Mouse (Mus musculus): ENCODE data around the gene Wee2. TPM values are rescaled to one million over a fixed set of nuclear protein-coding genes. Genes with fewer than 3 reads are reported as not detected.

The Wee2 gene
- total RNA-seq, 2 experiments from 2014 or later = not detected

GRCm38 (mm10) chr6:40435151-40436046 is 3.5 kb upstream of the Wee2 start:
- peak; percentile 29 for ATAC-seq (ENCODE audit: poor library complexity, severe bottlenecking)

DNA sequence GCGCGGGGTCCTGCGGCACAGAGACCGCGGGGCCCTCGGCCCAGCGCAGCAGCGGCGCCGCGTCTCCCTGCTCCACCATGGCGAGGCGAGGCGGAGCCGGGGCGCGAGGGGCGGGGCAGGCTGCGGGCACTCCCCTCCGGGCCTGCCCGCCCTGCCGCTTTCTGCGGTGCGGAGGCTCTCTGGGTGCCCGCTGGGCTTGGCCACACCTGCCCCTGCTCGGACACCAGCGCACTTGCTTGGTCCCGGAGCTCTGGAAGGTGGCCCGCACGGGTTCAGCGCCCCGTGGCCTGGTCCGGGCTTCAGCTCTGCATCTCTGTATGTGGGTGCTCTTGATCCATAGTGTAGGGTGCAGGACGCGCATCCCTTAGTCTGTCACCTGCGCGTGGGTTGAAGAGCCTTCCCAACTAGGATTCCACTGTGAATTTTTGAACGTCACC is 2.8 kb upstream of the Wee2 start, which contains the start of gene E330009J07Rik:
Gene E330009J07Rik, minus strand, starts transcription at position 89 of the 437 bp plus-strand sequence.
- ATAC-seq (ENCODE audit: poor library complexity, severe bottlenecking) = peak; percentile 85

DNA sequence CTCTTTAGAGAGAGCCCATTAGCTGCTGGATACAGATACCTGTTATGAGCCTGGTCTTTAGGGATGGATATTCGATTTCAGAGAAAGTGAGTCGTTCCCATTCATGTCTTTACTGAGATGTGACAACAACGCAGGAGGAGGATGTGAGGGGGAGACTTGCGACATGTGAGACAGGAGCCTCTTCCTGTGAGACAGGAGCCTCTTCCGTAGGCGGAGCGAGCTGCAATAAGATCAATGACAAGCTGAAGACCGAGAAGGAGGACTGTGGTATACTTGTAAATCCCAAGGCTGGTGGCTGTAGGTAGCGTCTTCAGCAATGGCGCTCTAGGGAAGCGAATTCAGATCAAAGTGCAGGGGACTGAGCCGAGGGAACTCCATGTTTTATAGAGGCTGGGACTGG is 843 bp downstream of the Wee2 start:
- ATAC-seq (ENCODE audit: poor library complexity, severe bottlenecking) = peak; percentile 41

DNA sequence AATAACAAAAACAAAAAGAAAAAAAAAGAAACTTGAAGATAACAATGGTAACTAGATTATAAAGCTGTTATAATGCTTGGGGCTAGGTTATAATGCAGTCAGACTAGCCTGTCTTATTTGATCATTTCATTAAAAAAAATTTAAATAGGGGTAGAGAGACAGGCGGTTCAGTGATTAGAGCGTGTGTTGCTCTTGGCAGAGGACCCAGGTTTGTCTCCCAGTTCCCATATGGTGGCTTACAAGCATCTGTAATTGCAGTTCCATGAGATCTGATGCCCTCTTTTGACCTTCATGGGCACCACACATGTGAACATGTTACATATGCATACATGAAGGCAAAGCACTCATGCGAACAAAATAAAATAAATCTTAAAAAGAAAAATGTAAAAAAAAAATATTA is 2.4 kb downstream of the Wee2 start:
- no peak for ATAC-seq (ENCODE audit: poor library complexity, severe bottlenecking)

DNA sequence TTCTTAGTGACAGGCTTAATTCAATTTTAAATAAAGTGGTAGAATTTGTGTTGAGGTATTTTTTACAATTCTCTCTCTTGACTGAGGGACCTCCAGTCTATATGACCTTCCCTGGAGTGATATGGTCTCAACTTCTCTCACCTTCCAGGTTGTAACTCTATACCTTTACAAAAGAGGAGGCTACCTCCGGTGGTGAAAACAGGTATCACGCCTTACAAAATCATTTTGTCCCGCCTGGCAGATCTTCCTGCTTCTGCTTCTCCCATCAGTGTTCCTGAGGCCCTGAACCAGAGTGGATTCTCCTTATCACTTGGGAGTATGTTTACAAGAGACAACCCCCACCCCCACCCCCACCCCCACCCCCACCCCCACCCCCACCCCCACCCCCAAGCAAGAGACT is 2.9 kb downstream of the Wee2 start:
- ATAC-seq (ENCODE audit: poor library complexity, severe bottlenecking) = no peak

GRCm38 (mm10) chr6:40443281-40443928 is 4.5 kb downstream of the Wee2 start:
- no peak for ATAC-seq (ENCODE audit: poor library complexity, severe bottlenecking)

- no peak for ATAC-seq (ENCODE audit: poor library complexity, severe bottlenecking)
Measured at GRCm38 (mm10) chr6:40448626-40449025, 9.7 kb downstream of the Wee2 start.

GRCm38 (mm10) chr6:40454436-40455041 is 15.7 kb downstream of the Wee2 start:
- peak; percentile 74 for ATAC-seq (ENCODE audit: poor library complexity, severe bottlenecking)

DNA sequence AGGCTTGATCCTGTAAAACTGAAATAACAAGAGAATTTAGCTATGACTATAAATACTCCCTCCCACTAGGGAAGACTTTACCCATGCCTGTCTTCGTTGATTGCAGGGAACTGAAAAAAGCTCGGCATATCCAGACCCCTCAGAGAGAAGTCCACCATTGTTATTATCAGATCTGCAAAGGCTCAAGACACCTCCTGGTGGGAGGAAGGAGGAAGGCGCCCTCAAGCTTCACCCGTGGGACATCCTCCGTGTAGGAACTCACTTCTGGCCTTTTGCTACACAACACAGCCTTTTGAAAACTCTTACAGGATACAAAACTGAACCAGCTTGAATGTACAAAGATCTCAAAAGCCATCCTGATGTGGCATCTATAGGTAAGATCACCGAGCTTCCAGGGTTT is 26.8 kb downstream of the Wee2 start:
- ATAC-seq (ENCODE audit: poor library complexity, severe bottlenecking) = peak; percentile 79

GRCm38 (mm10) chr6:40470916-40471719 is 32.2 kb downstream of the Wee2 start, which contains the start of gene Ssbp1:
Ssbp1 (plus strand) TSS chr6:40471352.
- ATAC-seq (ENCODE audit: poor library complexity, severe bottlenecking) = peak; percentile 98

GRCm38 (mm10) chr6:40471720-40472010 is 32.8 kb downstream of the Wee2 start:
- no peak for ATAC-seq (ENCODE audit: poor library complexity, severe bottlenecking)

- ATAC-seq (ENCODE audit: poor library complexity, severe bottlenecking) = 0 out of 2 replicates have a peak, but pooled peaks have one; percentile 20
Measured at GRCm38 (mm10) chr6:40476132-40476531, 37.2 kb downstream of the Wee2 start.

DNA sequence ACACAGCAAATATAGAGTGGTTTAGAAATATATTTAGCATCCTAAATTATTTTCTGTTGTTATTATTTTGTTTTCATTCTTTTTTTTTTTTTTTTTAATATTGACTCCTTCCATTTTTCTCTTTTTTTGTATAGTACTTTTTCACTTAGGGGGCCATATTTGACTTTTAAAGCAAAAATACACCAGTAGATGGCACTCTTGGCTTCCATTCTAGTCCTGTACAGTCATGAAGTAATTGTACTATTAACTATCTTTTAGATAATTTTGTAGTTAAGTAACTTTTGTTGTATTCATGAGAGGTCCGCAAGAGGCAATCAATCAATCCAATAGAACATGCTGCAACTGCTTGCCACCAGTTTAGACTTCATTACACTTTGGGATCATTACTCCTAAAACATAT is 40.8 kb downstream of the Wee2 start:
- peak; percentile 68 for ATAC-seq (ENCODE audit: poor library complexity, severe bottlenecking)

GRCm38 (mm10) chr6:40482318-40482717 is 43.4 kb downstream of the Wee2 start:
- no peak for ATAC-seq (ENCODE audit: poor library complexity, severe bottlenecking)

DNA sequence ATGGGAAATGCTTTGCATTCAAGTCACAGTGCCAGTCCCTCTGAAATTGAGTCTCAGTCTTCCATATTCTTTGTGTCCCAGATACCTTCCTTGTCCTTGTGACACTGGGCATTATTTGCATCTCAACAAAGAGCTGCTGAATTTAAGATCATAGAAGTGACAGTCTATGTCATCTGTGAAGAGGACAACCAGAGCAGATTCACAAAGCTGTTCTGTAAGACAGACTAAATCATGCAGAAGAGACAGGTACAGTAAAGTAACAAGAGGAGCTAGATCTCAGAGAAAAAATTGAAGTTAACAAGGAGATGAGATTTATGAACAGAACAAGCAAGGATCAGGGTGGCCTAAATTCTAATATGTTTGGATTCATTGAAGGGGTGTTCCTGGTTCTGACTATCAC is 52.0 kb downstream of the Wee2 start, which contains the start of gene Tas2r137:
Gene Tas2r137, plus strand, starts transcription at position 301 of the 400 bp plus-strand sequence.
- no peak for ATAC-seq (ENCODE audit: poor library complexity, severe bottlenecking)

- no peak for ATAC-seq (ENCODE audit: poor library complexity, severe bottlenecking)
Measured at GRCm38 (mm10) chr6:40493229-40493628, 54.3 kb downstream of the Wee2 start, which contains the start of gene Tas2r108. Tas2r108 (plus strand) TSS chr6:40493529.

Data from megakaryocyte, adult 5-6 weeks (primary cell).